Mouse (Mus musculus): Measurements from ENCODE around the gene Snx13. TPM values are rescaled to one million over a fixed set of nuclear protein-coding genes. Genes with fewer than 3 reads are reported as not detected.

Snx13 gene
- polyA plus RNA-seq, 1 experiment = 1.1 TPM

GRCm38 (mm10) chr12:35176628-35177027, 129.6 kb downstream of the Snx13 start:
- Histone ChIP-seq H3K4me3 (replicated peaks) (no peak overlapping the region), H3K4me1 (0 out of 2 replicates have a peak, but pooled peaks cover 4% of the 10 kb centered on the region), H3K27me3 (replicated peaks) (peaks cover under 1% of the 10 kb centered on the region), H3K36me3 (replicated peaks; ENCODE audit: low read length) (no peaks in the 10 kb centered on the region), H3K9me3 (no peaks in the 10 kb centered on the region)
- no peak for TF ChIP-seq FLI1 (IDR thresholded peaks at IDR 0.05; ENCODE audit: low read length)
- no peak for TF ChIP-seq GATA1 (IDR thresholded peaks at IDR 0.05; ENCODE audit: borderline replicate concordance, low read length)

GRCm38 (mm10) chr12:35182675-35183074, 135.7 kb downstream of the Snx13 start:
- no peak for TF ChIP-seq FLI1 (IDR thresholded peaks at IDR 0.05; ENCODE audit: low read length)
- TF ChIP-seq GATA1 (IDR thresholded peaks at IDR 0.05; ENCODE audit: borderline replicate concordance, low read length) = no peak
- no peak overlapping the region for H3K4me3 ChIP-seq (replicated peaks)
- H3K36me3 ChIP-seq (replicated peaks; ENCODE audit: low read length) = no peaks in the 10 kb centered on the region
- 0 out of 2 replicates have a peak, but pooled peaks cover 3% of the 10 kb centered on the region for H3K4me1 ChIP-seq
- peaks cover 7% of the 10 kb centered on the region for H3K27me3 ChIP-seq (replicated peaks)
- H3K9me3 ChIP-seq = no peaks in the 10 kb centered on the region

- no peaks in the 10 kb centered on the region for H3K9me3 ChIP-seq
Measured at GRCm38 (mm10) chr12:35184261-35184660, 137.3 kb downstream of the Snx13 start.

GRCm38 (mm10) chr12:35191698-35192425, 144.9 kb downstream of the Snx13 start:
- no peaks in the 10 kb centered on the region for H3K36me3 ChIP-seq (replicated peaks; ENCODE audit: low read length)
- no peaks in the 10 kb centered on the region for H3K9me3 ChIP-seq
- H3K4me1 ChIP-seq = no peaks in the 10 kb centered on the region
- H3K4me3 ChIP-seq (replicated peaks) = no peak overlapping the region
- peaks cover 1% of the 10 kb centered on the region for H3K27me3 ChIP-seq (replicated peaks)
- TF ChIP-seq FLI1 (IDR thresholded peaks at IDR 0.05; ENCODE audit: low read length) (no peak), GATA1 (IDR thresholded peaks at IDR 0.05; ENCODE audit: borderline replicate concordance, low read length) (no peak)

More at GRCm38 (mm10) chr12:35184261-35184660, 137.3 kb downstream of the Snx13 start:
- H3K4me3 ChIP-seq (replicated peaks) = no peak overlapping the region
- H3K4me1 ChIP-seq = no peaks in the 10 kb centered on the region
- TF ChIP-seq FLI1 (IDR thresholded peaks at IDR 0.05; ENCODE audit: low read length) = no peak
- TF ChIP-seq GATA1 (IDR thresholded peaks at IDR 0.05; ENCODE audit: borderline replicate concordance, low read length) = no peak
- no peaks in the 10 kb centered on the region for H3K36me3 ChIP-seq (replicated peaks; ENCODE audit: low read length)
- H3K27me3 ChIP-seq (replicated peaks) = peaks cover 7% of the 10 kb centered on the region

- TF ChIP-seq GATA1 (IDR thresholded peaks at IDR 0.05; ENCODE audit: borderline replicate concordance, low read length) (no peak), FLI1 (IDR thresholded peaks at IDR 0.05; ENCODE audit: low read length) (no peak)
- Histone ChIP-seq H3K36me3 (replicated peaks; ENCODE audit: low read length) (no peaks in the 10 kb centered on the region), H3K9me3 (no peaks in the 10 kb centered on the region), H3K4me1 (no peaks in the 10 kb centered on the region), H3K27me3 (replicated peaks) (no peaks in the 10 kb centered on the region), H3K4me3 (replicated peaks) (no peak overlapping the region)
Measured at GRCm38 (mm10) chr12:35192426-35192769, 145.4 kb downstream of the Snx13 start.

Other genes with a start within 250 kb of the Snx13 start
- not detected in 2 replicates for gene Hdac9, start 130.1 kb upstream of the Snx13 start, polyA plus RNA-seq (2012; ENCODE audit: insufficient read depth, low replicate concordance)
- 0.26 TPM in 1 of 2 replicates, not detected in the other for gene Prps1l1, start 62.4 kb upstream of the Snx13 start, polyA plus RNA-seq (2012; ENCODE audit: insufficient read depth, low replicate concordance)

Measured in megakaryocyte, embryonic 14.5 days (primary cell).